Mouse (Mus musculus) C2C12 (cell line): ENCODE results near the gene Gpr4. TPM values are rescaled to one million over a fixed set of nuclear protein-coding genes. Genes with fewer than 3 reads are reported as not detected.

Experiments
- H3K27me3 ChIP-seq: one replicate; pipeline ENCODE4 v1.6.1; 2011; ENCODE audit not compliant: control insufficient read depth, insufficient read depth, insufficient read length
- H3K36me3 ChIP-seq: one replicate; pipeline ENCODE4 v1.6.1; 2011; ENCODE audit not compliant: control insufficient read depth, insufficient read depth
- H3K4me3 ChIP-seq: one replicate; pipeline ENCODE4 v1.5.1; 2011; ENCODE audit warnings: mild to moderate bottlenecking, control low read depth; ENCODE audit not compliant: poor library complexity, insufficient read depth, severe bottlenecking
- H3K79me2 ChIP-seq: one replicate; pipeline ENCODE4 v1.6.1; 2011; ENCODE audit not compliant: control insufficient read depth, insufficient read depth
- H3K79me3 ChIP-seq: one replicate; pipeline ENCODE4 v1.6.1; 2011; ENCODE audit warnings: low read depth, control low read depth
- H3ac ChIP-seq: one replicate; pipeline ENCODE3; 2011; ENCODE audit warnings: low read depth; ENCODE audit not compliant: control insufficient read depth, insufficient read length
- CEBPB ChIP-seq: IDR thresholded peaks from one replicate; pipeline ENCODE4 v1.6.1; 2011; ENCODE audit warnings: low read depth, mild to moderate bottlenecking, control low read depth, moderate library complexity
- CTCF ChIP-seq: IDR thresholded peaks from one replicate; pipeline ENCODE4 v1.5.1; 2011; ENCODE audit not compliant: control insufficient read depth, insufficient read depth, insufficient read length
- FOSL1 ChIP-seq: IDR thresholded peaks from one replicate; pipeline ENCODE4 v1.8.0; 2011; ENCODE audit warnings: mild to moderate bottlenecking, low read length; ENCODE audit not compliant: poor library complexity, insufficient read depth, severe bottlenecking
- MAX ChIP-seq: IDR thresholded peaks from one replicate; pipeline ENCODE4 v1.6.1; 2011; ENCODE audit warnings: mild to moderate bottlenecking, control low read depth
- MYOD1 ChIP-seq: IDR thresholded peaks from one replicate; pipeline ENCODE4 v1.6.1; 2011; ENCODE audit warnings: low read depth; ENCODE audit not compliant: control insufficient read depth, insufficient read length
- MYOG ChIP-seq: IDR thresholded peaks from one replicate; pipeline ENCODE4 v1.6.1; 2011; ENCODE audit not compliant: control insufficient read depth, insufficient read length; ENCODE audit errors: extremely low read depth
- USF1 ChIP-seq: IDR thresholded peaks from one replicate; pipeline ENCODE4 v1.6.1; 2011; ENCODE audit warnings: low read depth, mild to moderate bottlenecking, control low read depth, moderate library complexity
- microRNA-seq: library from miRNA; unstranded; fragments of <30 nt; microRNA quantifications from one replicate; pipeline ENCODE4, GENCODE M21; 2019; ENCODE audit warnings: borderline microRNAs expressed
- polyA plus RNA-seq: library from polyadenylated mRNA; unstranded; fragments of >200 nt; fragmentation: generic; extraction: Trizol; gene quantifications from one replicate; pipeline ENCODE4 v1.2.1, GENCODE M21; 2012; ENCODE audit warnings: missing spikeins

The Gpr4 gene
- polyA plus RNA-seq, 1 experiment: 0.05 TPM

DNA sequence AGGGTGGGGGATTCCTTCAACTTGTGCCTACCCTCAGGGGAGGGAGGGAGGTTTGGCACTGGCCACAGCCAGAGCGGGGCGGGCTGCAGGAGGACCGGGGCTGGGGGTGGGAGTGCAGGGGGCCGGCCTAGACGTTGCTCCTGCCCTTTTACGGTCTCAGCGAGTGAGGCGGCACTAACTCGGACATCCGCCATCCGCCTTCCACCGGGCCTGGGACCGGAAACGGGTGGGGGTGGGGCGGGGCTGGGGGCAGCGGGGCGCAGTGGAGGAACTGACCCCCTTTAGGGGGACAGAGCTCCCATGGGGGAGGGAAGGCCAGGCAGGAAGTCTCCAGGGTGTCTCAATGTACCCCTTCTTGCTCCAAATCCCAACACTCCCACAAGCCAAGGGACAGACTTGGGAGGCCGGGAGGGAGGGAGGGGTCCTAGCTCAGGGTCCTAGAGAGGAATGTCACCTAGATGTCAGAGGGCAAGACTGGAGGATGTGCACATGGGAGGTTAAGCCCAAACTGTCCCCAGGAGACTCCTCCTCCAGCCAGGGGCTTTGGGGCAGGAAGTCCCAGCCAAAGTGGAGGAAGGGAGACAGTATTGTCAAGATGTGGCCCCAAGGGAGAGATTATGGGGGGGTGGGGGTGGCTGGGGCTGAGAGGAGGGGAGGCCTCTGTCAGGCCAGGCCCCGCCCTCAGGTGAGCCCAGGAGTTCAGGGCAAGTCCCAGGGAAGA is 57.5 kb downstream of the Gpr4 start:
- peaks cover 42% of the 10 kb centered on the region for H3K79me3 ChIP-seq
- peaks cover 13% of the 10 kb centered on the region for H3K36me3 ChIP-seq
- peak overlapping the region; percentile 78 for H3ac ChIP-seq
- peak overlapping the region; percentile 74 for H3K4me3 ChIP-seq
- H3K79me2 ChIP-seq: peaks cover 66% of the 10 kb centered on the region
- H3K27me3 ChIP-seq: no peaks in the 10 kb centered on the region
- TF ChIP-seq USF1 (no peak), CTCF (no peak), MAX (no peak), FOSL1 (no peak), MYOG (no peak), MYOD1 (no peak), CEBPB (no peak)

GRCm38 (mm10) chr7:19270509-19271237 is 58.3 kb downstream of the Gpr4 start:
- H3K79me3 ChIP-seq: peaks cover 40% of the 10 kb centered on the region
- peaks cover 10% of the 10 kb centered on the region for H3K36me3 ChIP-seq
- no peaks in the 10 kb centered on the region for H3K27me3 ChIP-seq
- peaks cover 60% of the 10 kb centered on the region for H3K79me2 ChIP-seq
- H3K4me3 ChIP-seq: peak overlapping the region; percentile 74
- TF ChIP-seq MYOD1 (peak; percentile 61), FOSL1 (no peak), MYOG (no peak)
- H3ac ChIP-seq: peak overlapping the region; percentile 89

GRCm38 (mm10) chr7:19271238-19272172 is 59.2 kb downstream of the Gpr4 start, which contains the start of gene Vasp:
TSS of gene Vasp (minus strand) at chr7:19271817.
- H3K4me3 ChIP-seq: peak within 1 kb of the TSS; percentile 74
- peak within 1 kb of the TSS; percentile 89 for H3ac ChIP-seq

GRCm38 (mm10) chr7:19272173-19272764 is 59.9 kb downstream of the Gpr4 start:
- no peak for TF ChIP-seq MYOD1
- TF ChIP-seq MAX: no peak
- TF ChIP-seq USF1: no peak
- no peak for TF ChIP-seq MYOG
- TF ChIP-seq CEBPB: peak; percentile 36
- TF ChIP-seq FOSL1: no peak
- Histone ChIP-seq H3K36me3 (peaks cover 10% of the 10 kb centered on the region), H3ac (peak overlapping the region; percentile 89), H3K27me3 (no peaks in the 10 kb centered on the region), H3K79me3 (peaks cover 32% of the 10 kb centered on the region), H3K79me2 (peaks cover 44% of the 10 kb centered on the region), H3K4me3 (peak overlapping the region; percentile 74)

More at GRCm38 (mm10) chr7:19271238-19272172, 59.2 kb downstream of the Gpr4 start, which contains the start of gene Vasp:
- Histone ChIP-seq H3K27me3 (no peaks in the 10 kb centered on the region), H3K79me2 (peaks cover 51% of the 10 kb centered on the region), H3K79me3 (peaks cover 36% of the 10 kb centered on the region), H3K36me3 (peaks cover 10% of the 10 kb centered on the region)
- no peak for TF ChIP-seq FOSL1
- TF ChIP-seq MAX: no peak
- TF ChIP-seq CTCF: no peak
- no peak for TF ChIP-seq MYOG
- no peak for TF ChIP-seq MYOD1
- no peak for TF ChIP-seq USF1
- TF ChIP-seq CEBPB: no peak

Small RNAs within 50 kb of the gene (microRNA-seq; reads per million reads assigned to microRNA genes)
- 76.5 reads per million, percentile 72 among the genes with 10 or more reads in this experiment for gene Mir330

Other genes with a start within 250 kb of the Gpr4 start
- not detected for gene Nanos2, start 225.1 kb upstream of the Gpr4 start, polyA plus RNA-seq
- 17.8 TPM for gene Mypop, start 221.3 kb upstream of the Gpr4 start, polyA plus RNA-seq
- gene Irf2bp1, start 208.5 kb upstream of the Gpr4 start, polyA plus RNA-seq: 39.4 TPM
- 0.07 TPM for gene Foxa3, start 189.0 kb upstream of the Gpr4 start, polyA plus RNA-seq
- gene Sympk, start 188.2 kb upstream of the Gpr4 start, polyA plus RNA-seq: 84.8 TPM
- 0.09 TPM for gene Rsph6a, start 157.8 kb upstream of the Gpr4 start, polyA plus RNA-seq
- 83.1 TPM for gene Dmwd, start 136.3 kb upstream of the Gpr4 start, polyA plus RNA-seq
- 120 TPM for gene Dmpk, start 128.7 kb upstream of the Gpr4 start, polyA plus RNA-seq
- gene Six5, start 117.9 kb upstream of the Gpr4 start, polyA plus RNA-seq: 1.6 TPM
- not detected for gene Gm4969, start 94.2 kb upstream of the Gpr4 start, polyA plus RNA-seq
- 7.4 TPM for gene Fbxo46, start 92.7 kb upstream of the Gpr4 start, polyA plus RNA-seq
- gene Qpctl, start 63.2 kb upstream of the Gpr4 start, polyA plus RNA-seq: 12.3 TPM
- gene Snrpd2, start 62.8 kb upstream of the Gpr4 start, polyA plus RNA-seq: 255 TPM
- gene Gipr, start 46.4 kb upstream of the Gpr4 start, polyA plus RNA-seq: 0.43 TPM
- gene Eml2, start 36.1 kb upstream of the Gpr4 start, polyA plus RNA-seq: 16.4 TPM
- 27.5 TPM for gene Opa3, start 15.8 kb downstream of the Gpr4 start, polyA plus RNA-seq
- 145 TPM for gene Vasp, start 59.3 kb downstream of the Gpr4 start, polyA plus RNA-seq
- gene Ppm1n, start 67.5 kb downstream of the Gpr4 start, polyA plus RNA-seq: 0.05 TPM
- gene Rtn2, start 70.1 kb downstream of the Gpr4 start, polyA plus RNA-seq: 107 TPM
- gene Fosb, start 97.5 kb downstream of the Gpr4 start, polyA plus RNA-seq: 1.4 TPM
- gene Ercc1, start 132.2 kb downstream of the Gpr4 start, polyA plus RNA-seq: 151 TPM
- gene Cd3eap, start 146.9 kb downstream of the Gpr4 start, polyA plus RNA-seq: 25.6 TPM
- 21.5 TPM for gene Ppp1r13l, start 147.2 kb downstream of the Gpr4 start, polyA plus RNA-seq
- 9.7 TPM for gene Ercc2, start 169.5 kb downstream of the Gpr4 start, polyA plus RNA-seq
- gene Klc3, start 191.6 kb downstream of the Gpr4 start, polyA plus RNA-seq: 4.3 TPM
- gene Ckm, start 192.2 kb downstream of the Gpr4 start, polyA plus RNA-seq: 1.9 TPM
- 12.9 TPM for gene Mark4, start 246.3 kb downstream of the Gpr4 start, polyA plus RNA-seq